Mouse (Mus musculus) left cerebral cortex, adult 9 months (tissue): ENCODE data around the gene Znrd1.

Experiments
- DNase-seq, 2 experiments: peaks; one replicate each; pipeline ENCODE4 v3.0.0; 2022; ENCODE audit warnings: low spot score in 2 of 2

The Znrd1 gene

GRCm38 (mm10) chr17:36971172-36971850 lies 13.0 kb upstream of the Znrd1 start:
- DNase-seq: no peak

DNA sequence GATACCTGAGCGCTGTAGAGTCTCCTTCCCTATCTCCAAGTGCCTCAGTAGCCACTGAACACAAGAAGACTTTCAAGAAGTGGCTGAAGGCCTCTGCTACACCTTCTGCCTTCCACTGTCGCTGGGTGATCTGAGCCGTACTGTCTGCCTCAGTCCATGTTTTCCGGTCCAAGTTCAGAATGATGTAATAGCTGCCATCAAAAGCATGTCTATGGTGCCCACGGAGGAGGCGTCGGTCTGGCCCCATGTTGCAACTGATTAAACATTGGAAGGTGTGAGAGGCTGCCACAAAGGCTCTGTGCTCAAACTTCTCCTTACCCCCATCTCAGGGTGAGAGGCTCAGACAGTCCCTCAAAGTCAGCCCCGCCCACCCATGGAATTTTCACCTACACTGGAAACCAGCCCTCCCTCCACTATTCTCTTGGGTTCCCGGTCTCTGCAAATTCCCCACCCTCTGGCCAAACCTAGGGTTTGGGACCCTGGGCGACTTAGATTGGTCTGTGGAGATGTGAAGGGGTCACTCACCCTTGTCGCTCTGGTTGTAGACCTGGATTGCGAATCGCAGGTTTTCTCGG lies 12.0 kb upstream of the Znrd1 start:
- no peak for DNase-seq

DNA sequence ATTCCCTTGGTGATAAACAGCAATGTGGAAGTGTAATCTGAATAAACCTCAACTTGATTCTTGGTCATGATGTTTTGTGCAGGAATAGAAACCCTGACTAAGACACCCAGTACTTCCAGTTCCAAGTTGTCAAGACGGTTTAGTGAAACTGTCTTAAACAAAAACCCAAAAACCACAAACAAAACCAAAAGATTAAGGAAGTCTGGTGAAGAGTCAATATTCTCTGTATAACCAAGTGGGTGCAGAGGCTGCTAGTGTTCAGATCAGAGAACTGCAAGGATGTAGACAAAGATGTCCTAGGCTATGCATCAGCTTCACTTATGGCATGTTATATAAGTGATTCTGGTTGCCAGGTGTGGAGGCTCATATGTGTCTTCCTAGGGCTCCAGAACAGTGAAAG lies 8.5 kb upstream of the Znrd1 start:
- no peak for DNase-seq

DNA sequence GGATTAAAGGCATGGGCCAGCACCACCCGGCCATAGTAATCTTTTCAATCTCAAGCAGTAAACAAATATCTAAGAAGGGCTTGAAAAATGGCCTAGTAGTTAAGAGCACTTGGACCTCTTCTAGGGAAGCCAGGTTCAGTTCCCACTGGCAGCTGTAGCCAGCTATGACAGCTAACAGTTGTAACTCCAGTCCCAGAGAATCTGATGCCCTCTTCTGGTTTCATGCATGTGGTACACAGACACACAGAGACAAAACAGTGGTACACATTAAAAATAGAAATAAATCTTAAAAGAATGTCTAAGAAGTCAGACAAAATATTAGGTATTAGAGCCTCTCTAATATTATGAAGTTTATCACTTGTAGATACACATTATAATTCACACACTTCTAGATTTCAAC lies 2.8 kb upstream of the Znrd1 start:
- no peak for DNase-seq

DNA sequence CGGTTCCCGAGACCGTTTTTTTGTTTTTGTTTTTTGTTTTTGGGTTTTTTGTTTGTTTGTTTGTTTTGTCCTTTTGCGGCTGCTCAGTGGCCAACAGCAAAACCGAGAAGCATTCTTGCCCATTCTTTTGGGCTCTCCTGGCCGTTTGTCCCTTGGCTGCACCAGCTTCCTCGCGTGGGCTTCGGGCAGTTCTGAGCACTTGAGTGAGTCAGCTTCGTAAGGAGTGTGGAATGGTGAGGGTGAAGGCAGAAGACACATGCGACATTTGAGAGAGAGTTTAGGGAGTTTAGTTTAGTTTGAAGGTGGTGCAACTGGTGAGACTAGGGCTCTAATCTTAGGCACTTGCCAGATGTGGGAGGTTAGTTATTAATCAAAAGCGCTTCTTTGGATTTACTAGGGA lies 525 bp upstream of the Znrd1 start:
- DNase-seq: no peak

GRCm38 (mm10) chr17:36953062-36953461 lies 5.3 kb downstream of the Znrd1 start:
- no peak for DNase-seq

- DNase-seq: no peak
Measured at GRCm38 (mm10) chr17:36952631-36953030, 5.7 kb downstream of the Znrd1 start.

DNA sequence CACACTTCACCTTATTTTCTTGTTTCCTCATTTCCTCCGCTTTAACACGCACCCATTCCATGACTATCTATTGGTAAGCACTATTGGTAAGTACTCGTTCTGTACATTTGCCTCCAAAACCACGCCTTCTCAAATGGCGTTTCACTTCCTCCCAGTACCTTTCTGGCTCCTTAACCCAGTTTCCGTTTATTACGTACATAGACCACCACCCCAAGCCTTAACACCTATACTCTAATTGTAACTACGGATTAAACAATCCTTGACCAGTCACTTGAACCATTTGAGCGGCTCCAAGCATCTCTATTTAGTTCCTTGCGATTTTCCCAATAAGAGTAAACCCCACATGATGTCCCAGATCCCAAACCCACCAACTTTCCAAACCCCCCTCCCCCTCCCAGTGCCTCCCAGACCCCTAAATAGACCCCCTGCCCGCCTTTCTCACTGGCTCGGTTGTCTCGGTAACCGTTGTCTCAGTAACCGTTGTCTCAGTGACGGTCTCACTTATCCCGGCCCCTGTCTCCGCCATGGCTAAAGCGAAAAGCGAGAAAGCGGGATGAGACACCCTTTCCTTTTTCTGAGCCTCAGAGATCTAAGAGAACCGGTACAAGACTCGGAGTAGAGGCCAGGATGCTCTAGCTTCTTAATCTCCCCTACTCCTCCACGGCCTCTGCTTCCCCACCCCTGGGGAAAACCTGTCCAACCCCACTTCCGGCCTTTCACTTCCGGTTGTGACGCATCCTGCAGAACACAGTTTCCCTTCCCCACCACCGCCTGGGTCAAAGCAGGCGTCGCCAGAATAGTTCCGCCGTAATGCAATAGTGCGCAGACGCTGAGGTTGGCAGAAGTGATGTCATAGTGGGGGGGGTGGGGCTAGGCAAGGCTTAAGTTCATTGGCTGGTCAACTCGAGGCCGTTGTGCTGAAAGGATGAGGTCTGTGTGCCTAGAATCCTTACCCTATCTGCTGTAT lies 7.1 kb downstream of the Znrd1 start, which contains the start of gene Ppp1r11:
TSS of gene Ppp1r11 (minus strand) at position 761 of the 967 bp plus-strand sequence.
- DNase-seq: peak; percentile 93 to 98

DNA sequence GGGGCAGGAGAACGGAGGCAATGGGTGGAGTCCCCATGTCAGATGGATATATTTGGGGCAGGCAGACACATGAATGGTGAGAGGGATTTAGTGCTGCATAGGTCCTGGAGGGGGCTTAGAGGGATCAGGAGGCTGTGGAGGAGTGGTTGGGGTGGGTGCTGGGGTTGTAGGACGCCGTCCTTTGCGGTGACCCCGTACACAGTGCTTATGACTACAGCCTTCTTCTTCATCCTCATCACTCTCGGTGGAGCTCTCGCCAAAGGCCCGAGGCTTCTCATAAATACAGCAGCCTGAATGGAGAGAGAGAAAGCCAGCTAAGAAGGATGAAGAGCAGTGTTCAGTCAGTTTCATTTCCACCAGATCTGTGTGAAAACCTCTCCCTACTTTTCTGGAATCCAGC lies 9.1 kb downstream of the Znrd1 start:
- DNase-seq: no peak

- DNase-seq: no peak
Measured at GRCm38 (mm10) chr17:36948286-36948685, 10.1 kb downstream of the Znrd1 start.

GRCm38 (mm10) chr17:36947051-36947819 lies 11.1 kb downstream of the Znrd1 start:
- peak in 1 of 2 experiments; percentile 62 for DNase-seq

DNA sequence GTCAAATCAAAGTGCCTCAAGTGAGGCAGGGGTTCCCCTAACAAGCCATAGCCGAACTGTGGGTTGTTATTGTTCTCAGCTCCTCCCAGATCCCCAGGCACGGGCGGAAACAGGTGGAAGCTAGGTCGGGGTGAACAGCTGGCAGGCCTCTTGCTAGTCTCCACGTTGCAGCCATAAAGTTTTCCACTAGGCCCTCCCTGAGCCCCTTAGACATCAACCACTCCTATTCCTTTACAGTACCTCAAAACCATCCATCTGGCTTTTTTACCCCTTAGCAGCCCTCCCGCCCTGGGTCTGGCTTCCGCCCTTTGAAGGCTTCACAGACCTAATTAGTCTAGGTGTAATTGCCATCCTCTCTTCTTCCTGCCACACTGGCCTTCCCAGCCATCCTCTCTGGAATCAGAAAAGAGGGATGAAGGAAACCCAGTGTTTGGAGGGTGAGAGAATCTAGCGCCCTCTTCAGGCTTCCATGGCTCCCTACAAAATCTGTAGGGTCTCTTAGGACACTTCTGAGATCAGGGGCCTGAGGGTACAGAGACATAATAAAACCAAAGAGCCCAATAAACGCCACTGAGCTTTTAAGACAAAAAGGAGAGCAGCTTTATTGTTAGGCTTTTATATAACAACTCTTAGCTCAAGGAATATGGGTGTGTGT lies 14.1 kb downstream of the Znrd1 start:
- no peak for DNase-seq

DNA sequence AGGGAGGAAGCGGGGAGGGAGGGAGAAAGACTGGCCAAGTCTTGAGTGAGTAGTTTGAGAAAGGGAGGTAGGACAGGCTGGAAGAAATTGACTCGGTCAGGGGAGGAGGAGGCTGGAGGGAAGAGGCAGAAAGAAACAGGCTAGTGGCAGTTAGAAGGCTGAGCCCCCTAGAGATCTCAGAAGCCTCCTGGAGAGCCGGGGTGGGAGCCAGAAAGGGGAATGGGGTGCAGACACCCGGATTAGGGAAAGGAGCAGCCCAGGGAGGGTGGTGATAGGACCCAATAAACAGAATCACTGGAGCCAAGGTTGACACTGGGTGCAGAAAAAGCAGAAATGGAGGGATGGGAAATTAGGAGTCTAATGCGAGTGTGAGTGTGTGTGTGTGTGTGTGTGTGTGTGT lies 14.7 kb downstream of the Znrd1 start:
- no peak for DNase-seq

DNA sequence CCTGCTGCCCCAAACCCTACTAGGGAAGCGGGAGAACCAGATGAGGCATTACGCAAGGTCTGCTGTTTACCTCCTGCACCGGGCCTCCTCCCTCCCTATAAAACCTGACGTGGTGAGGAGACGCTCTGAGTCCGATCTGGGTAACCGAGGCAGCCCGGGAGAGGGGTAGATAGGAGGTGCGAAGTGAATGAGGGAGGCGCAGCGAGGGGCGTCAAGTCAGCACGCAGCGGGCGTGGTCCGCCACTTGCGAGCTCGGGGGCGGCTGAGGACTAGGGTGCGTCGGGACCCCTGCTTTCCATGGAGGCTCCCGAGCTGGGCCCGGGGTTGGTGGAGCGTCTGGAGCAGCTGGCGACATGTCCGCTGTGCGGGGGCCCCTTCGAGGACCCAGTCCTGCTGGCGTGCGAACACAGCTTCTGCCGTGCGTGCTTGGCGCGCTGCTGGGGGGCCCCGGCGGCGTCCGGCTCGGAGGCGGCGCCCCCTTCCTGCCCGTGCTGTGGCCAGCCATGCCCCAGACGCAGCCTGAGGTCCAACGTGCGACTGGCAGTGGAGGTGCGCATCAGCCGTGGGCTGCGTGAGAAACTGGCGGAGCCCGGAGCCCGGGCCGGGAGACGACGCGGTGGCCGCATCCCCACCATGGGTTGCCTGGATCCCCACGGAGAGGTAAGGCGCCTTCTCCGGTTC lies 15.4 kb downstream of the Znrd1 start, which contains the start of gene Rnf39:
TSS of gene Rnf39 (plus strand) at position 128 of the 681 bp plus-strand sequence.
- peak in 1 of 2 experiments; percentile 59 for DNase-seq

DNA sequence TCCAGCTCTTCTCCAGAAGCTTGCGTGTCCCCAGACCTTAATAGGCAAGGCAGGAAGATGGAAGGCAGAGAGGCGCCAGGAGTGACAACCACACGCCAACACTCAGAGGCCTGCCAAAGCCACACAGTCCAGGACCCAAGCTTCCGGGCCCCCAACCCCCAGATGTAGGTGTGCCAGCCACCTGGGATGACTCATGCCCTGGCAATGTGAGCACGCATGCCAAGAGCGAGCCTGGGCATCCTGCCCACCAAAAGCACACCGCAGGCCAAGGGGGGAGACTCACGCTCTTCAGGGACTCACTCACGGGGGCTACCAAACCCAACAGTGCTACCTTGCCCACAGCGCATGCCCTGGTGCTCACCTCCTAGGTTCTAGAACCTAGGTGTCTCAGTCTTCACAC lies 16.0 kb downstream of the Znrd1 start:
- DNase-seq: peak in 1 of 2 experiments; percentile 74

GRCm38 (mm10) chr17:36938056-36938455 lies 20.3 kb downstream of the Znrd1 start:
- no peak for DNase-seq

DNA sequence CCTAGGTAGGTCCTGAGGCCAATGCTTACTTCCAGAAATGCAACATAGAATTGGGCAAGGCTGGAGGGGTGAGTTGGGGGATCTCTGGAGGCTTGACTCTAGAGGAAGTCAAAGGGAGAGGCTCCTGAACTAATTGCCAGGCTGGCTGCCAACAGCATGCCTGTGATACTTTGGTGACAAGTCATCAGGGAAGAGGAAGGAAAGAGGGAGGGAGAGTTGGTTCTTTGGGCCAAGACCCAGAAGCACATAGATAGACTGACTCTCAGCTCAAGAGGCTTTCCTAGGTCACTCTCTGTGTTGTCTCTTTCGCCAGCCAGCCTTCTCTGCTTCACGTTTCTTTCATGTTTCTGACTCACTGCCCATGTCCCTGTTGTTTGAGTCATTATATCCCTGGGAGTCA lies 26.6 kb downstream of the Znrd1 start:
- no peak for DNase-seq

DNA sequence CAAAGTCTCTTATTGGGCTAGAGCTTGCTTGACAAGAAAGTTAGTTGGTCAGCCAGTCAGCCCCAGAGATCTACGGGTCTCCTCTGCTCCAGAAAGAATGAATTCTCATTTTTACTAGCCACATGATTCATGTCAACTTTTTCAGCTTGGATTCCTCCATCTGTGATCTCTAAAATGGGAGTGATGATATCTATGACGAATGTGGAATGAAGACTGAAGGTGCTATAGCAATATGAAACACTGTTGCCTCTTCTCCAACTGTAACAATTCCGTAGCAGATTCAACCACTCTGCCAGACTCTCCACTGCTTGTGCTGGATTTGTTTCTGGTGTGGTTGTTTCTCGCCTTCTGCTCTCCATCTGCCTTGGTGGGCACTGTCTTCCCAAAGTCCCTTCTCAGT lies 27.2 kb downstream of the Znrd1 start:
- DNase-seq: no peak

GRCm38 (mm10) chr17:36930233-36930632 lies 28.1 kb downstream of the Znrd1 start:
- no peak for DNase-seq

GRCm38 (mm10) chr17:36929236-36929932 lies 29.0 kb downstream of the Znrd1 start:
- no peak for DNase-seq
